Mouse (Mus musculus) gastrocnemius, adult 8-10 months (tissue): ENCODE results near the gene Uhrf1bp1. TPM values are rescaled to one million over a fixed set of nuclear protein-coding genes. Genes with fewer than 3 reads are reported as not detected.

Experiments
- DNase-seq, 2 experiments: peaks; one replicate each; pipeline ENCODE4 v3.0.0; 2022; ENCODE audit warnings: low spot score in 2 of 2
- total RNA-seq, 4 experiments: library from RNA; stranded (reverse); gene quantifications; 2 replicates each; pipeline ENCODE4 v1.2.4; 2022

Uhrf1bp1 gene
- total RNA-seq, 4 experiments from 2014 or later: 21.0 to 30.9 (median 28.8) TPM

DNA sequence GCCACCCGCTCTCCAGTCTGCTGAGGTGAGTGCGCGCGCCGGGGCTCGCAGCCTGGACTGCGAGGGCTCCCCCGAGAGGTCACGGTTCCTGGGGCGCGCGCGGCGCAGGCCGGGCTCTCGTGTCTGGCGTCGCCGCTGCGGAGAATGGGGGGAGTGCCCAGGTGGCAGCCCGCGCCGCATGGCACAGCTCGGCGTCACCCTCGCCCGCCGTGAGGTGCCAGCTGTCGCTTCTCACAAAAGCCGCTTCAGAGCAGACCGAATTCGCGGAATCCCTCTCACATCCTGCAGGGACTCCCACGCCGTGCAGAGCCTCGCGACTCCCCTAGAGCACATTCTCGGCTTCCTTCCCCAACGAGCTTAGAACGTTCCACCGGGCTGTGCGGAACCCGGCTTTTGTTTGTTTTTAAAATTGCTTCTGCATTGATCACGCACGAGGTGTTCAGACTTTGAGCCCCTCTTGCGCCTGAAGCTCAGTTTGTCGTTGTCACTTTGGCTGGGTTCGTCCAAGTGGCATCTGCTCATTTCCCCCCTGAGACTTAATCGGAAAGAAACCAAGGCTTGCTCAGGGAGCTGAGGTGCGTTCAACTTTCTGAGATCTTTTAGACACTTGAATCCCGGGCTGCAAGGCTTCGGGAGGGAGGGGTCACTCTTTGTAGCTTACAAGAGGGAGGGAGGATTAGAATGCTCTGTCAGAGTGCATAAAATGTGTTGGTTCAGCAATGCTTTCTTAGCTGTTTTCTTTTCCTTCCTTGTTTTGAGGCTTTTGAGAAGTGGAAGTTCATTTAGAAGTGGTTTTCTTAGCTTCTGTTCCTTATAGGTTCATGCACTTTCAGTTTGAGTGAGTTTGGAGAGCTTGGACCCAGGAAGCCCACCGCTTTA lies 53.6 kb downstream of the Uhrf1bp1 start, which contains the start of gene Taf11:
Gene Taf11 (minus strand): TSS at position 223 of the 879 bp plus-strand sequence.
- DNase-seq: no peak

DNA sequence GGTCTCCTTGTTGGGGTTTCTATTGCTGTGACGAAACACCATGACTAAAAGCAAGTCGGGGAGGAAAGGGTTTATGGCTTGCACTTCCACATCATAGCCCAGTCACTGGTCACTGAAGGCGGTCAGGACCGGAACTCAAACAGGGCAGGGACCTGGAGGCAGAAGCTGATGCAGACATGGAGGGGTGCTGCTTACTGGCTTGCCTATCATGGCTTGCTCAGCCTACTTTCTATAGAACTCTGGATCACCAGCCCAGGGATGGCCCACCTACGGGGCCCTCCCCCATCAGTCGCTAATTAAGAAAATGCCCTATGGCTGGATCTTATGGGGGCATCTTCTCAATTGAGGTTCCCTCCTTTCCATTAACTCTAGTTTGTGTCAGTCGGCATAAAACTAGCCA lies 55.1 kb downstream of the Uhrf1bp1 start:
- no peak for DNase-seq

DNA sequence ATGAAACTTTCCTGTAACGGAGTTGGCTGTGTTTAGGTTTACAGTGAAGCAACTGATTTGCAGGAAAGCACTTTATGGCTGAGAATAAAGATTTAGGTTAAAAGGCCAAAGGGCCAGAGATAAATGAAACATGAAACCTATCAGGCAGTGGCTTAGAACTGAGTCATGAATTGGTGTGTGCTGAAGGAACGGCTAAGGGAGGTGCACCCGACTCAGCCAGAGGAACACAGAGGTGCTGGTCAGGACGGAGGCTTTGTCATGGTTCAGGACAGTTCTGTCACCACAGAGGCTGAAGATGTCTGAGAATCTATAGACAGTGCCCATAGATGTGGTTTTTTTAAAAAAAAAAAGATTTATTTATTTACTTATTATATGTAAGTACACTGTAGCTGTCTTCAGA lies 58.5 kb downstream of the Uhrf1bp1 start:
- no peak for DNase-seq

DNA sequence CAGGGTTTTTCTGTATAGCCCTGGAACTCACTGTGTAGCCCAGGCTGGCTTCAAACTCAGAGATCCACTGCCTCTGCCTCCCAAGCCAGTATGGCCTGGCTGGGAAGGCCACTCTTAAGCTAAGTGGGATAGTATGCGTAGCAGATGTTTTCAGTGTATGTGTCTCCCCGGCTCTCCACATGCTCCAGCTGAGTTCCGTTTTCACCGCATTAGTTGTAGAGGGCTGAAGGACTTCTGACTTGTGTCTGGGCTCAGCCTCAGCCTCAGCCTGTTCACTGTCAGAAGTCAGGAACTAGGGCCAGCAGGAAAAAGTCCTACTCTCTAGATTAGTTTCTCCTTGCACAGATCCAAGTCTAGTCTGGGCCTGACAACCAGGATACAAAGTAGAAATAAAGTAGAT lies 60.1 kb downstream of the Uhrf1bp1 start:
- DNase-seq: no peak

DNA sequence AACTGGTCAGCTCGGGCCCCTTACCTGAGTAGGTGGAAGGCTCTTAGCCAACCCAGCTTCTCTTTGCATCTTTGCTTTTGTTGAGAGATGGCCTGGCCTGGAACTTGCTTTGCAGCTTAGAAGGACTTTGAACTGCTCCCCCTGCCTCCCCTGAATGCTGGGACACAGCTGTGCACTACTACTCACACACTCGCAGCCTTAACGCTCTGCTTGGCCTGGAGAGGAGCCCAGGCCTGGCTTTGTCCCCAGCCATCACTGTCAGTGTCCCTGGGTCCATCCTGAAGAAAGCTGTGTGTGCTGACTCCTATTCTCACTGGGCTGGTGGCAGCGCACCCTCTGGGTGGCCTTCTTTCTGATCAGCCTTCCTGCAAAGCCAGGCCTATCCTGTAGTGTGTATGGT lies 64.4 kb downstream of the Uhrf1bp1 start:
- DNase-seq: no peak

DNA sequence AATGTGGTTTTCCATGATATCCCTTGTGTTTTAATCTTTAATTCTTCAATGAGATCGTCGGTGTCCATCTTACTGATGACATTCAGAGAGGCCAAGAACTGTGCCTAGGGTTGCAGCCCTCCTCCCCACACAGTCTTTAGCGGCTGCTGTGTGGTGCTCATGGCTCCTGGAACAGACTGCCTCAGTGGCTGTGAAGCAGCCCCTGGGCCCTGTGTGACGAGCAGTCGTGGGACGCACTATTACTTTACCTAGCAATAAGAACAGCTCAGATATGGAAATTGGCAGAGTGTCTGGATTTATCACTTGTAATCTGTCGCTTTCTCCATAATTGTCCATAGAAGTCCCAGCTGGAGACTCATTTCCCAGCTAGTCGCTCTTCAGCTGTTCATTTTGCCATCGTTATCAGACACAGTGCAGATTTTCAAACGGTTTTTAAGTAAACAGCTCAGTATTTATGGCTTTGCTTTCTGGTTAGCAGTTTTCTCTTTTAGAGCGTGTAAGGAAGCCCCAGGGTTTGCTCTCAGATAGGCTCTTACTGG lies 66.0 kb downstream of the Uhrf1bp1 start:
- DNase-seq: no peak

DNA sequence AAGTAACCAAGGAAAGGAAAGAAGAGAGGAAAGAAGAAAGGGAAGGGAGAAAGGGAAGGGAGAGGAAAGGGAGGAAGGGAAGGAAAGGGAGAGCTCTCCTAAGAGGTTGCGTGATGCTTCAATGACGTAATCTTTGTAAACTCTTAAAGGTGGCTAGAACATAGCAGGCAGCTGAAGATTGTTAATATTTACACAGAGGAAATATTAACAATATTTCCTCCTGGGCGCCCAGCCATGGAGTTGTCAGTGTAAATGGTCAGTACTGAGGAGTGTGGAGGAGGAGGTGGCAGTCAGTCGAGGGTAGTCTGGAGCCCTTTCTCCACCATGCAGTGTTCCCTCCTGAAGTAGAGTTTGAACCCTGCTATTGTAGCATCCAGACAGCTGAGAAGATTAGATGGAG lies 68.8 kb downstream of the Uhrf1bp1 start:
- DNase-seq: no peak

DNA sequence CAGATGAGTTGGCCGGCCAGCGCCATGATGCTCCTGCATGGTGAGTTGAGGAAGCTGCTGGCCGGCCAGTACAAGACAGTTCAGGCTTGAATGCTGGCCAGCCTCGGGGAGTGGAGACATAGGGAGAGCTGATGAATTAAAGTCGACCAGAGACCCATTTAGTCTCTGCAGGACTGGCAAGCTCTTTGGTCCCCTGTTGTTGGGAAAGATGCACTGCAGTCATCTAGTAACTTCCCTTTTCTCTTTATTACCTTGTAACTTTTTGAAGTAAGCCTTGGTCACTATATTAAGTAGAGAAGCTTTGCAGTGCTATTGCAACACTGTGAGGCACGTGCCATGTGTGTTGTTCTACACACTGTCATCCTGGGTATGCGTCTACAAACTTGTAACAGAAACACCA lies 69.3 kb downstream of the Uhrf1bp1 start:
- DNase-seq: no peak

DNA sequence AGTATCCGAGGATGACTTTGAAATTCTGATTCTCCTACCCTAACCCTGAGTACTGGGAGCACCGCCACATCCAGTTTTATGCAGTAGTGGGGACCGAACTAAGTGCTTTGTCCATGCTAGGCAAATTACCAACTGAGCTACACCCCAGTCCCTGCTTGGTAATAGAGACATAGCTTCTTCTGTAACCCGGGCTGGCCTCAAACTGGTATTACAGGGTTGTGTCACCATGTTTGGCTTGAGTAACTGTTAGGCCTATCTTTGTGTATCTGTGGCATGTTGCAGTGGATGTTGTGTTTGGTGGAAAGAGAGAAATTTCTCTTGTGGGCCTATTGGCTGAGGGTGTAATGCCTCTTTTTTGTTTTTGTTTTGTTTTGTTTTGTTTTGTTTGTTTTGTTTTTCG lies 74.0 kb downstream of the Uhrf1bp1 start:
- DNase-seq: no peak

DNA sequence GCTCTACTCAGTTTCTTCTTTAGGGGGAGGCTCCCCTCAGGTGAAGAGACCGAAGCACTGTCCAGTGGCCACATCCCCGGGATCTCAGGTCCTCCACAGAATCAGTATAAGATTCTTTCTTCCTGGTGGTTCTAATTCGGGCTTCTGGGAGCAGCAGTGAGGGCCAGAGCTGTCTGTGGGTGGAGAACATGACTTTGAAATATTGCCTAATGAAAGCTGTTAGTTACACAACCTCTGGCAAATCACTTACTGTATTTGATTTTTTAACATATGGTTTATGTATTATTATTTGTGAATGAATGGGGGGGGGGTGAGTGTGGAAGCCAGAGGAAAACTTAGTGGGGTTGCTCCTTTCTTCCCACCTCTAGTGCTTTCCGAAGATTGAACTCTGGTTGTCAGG lies 75.6 kb downstream of the Uhrf1bp1 start:
- no peak for DNase-seq

DNA sequence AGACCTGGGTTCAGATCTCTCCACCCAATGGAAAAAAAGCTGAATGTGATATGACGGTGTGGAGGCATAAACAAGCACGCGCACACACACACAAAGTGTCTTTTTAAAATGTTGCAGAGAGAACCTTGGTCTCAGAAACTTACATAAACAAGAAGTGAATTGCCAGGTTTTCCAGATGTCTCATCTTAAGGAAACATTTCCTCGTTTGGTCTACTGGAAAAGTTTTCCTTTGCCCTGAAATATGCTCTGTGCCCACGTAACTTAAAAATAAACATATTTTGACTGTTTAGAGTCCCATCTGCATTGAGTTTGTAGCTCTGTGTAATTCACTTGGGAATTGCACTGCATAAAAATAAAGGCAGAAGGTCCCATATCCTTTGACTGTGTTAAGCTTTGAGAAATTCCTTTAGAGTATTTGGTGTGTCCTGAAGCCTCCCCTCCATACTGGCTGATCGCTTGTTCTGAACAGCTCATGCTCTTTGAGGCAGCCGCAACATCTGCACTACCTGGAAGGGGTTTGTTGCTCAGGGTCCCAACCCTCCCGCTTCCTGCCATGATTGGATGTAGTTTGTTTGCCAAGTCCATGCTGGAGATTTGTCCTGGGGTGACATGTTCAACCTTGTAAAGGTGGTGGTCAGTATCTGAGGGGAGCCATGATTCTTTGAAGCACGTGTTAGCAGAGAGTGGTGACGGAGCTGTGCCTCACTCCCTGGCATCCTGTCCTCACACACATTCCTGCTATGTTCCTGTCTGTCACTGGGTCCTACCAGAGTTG lies 78.1 kb downstream of the Uhrf1bp1 start:
- DNase-seq: no peak

DNA sequence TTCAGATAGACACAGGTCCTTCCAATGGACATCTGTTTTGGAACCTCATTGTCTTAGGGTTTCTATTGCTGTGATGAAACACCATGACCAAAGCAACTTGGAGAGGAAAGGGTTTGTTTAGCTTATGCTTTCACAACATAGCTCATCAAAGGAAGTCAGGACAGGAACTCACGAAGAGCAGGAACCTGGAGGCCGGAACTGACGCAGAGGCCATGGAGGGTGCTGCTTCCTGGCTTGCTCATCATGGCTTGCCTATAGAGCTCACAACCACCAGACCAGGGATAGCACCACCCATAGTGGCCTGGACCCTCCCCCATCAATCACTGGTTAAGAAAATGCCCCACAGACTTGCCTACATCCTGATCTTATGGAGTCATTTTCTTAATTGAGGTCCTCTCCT lies 78.8 kb downstream of the Uhrf1bp1 start:
- no peak for DNase-seq

DNA sequence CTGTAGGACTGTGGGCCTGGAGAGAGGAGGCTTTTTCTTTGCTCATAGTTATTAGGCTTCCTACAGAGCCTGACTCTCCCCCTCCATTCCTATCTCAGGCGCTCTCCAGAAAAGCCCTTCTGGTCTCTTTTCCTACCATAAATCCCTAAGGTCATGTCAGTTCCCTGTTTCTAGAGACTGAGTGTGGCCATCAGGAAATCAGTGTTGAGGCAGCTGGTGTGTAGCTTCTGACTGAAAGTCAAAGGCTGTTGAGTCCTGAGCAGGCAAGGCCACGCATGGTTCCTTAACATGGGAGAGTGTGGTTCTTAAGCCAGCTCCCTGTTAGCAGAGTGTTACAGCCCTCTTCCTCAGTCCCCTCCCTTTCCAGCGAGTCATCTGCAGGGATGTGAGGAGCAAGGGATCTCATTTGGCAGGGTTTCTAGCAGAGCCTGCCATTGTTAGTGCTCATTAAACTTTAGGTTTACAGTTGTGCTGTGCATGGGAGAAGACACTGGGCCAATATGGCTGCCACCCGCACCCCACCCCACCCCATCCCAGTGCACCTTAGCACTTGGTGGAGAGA lies 80.9 kb downstream of the Uhrf1bp1 start:
- no peak for DNase-seq

DNA sequence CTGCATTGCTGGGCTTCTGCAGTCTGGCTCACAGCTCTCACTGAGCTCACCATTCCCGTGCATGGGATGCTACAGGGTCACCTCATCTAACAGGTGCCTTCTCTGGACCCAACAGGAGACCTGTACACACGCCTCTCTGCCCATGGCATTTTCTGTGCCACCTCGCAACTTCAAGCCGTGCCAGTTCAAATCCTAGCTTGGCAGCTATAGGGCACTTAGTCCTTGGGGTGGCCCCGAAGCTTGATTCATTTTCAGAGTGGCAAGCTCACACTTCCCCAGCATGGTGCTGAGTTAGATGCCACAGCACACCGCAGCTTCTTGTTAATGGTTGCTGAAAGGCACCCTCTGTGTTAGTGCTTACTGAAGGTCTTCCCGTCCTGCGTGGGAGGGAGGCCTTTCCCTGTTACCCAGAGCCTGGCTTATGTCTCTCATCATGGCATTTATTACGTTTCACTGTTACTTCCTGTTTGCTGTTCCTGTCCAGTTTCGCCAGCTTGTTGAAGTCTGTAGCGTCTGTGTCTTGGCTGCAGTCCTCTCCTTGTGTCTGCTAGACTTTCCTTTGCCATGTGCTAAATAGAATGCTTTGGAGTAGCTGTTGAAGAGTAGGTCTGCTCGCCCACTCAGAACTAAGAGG lies 82.0 kb downstream of the Uhrf1bp1 start:
- DNase-seq: no peak

DNA sequence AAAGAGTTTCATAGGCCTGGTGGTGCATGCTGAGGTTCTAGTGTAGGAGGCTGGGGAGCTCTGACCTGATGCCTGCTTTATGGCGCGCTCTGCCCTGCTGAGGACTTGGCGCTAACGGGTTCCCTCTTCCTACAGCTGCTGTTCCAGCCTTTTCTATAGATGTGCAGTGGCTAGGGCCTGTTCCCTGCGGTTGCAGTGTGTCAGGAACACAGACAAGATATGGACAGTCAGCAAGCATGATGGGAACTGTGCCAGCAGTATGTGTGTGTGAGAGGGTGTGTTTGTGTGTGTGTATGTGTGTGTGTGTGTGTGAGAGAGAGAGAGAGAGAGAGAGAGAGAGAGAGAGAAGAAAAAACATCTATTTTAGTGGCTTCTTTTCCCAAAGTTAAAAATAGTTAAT lies 82.8 kb downstream of the Uhrf1bp1 start:
- DNase-seq: no peak

DNA sequence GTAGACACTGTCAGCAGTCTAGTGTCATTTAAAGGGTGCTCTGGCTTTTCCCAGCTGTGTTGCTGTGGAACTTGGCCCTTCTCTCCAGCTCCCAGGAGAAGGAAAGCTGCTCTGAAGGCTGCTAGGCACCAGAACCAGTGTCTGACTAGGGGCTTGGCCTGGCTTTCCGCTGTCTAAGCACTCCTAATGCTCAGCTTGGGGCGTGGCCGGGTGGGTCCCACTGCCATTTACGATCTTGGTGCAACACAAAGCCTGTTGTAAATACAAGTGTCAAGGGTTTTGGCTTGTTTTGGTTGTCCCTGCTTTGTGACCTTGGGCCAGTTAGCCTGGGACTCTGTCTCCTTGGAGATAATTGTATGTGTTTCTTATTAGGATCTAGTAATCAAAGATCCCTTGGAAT lies 84.1 kb downstream of the Uhrf1bp1 start:
- no peak for DNase-seq

DNA sequence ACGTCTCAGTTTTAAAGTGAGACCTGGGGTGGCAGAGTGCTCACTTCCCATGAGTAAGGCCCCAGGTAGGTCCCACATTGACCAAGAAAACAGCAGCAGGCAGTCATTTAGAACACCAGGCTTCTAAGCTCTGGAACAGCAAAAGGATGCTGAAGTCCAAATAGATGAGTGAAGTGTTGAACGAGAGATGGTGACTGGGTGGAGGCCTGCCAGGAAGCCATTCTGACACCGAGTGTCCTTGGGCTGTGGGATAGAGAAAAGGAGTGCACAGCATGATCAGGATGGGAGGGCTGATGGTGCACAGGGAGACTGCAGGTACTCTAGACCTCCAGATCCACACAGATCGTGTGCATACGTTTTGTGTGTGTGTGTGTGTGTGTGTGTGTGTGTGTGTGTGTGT lies 84.9 kb downstream of the Uhrf1bp1 start:
- DNase-seq: no peak

DNA sequence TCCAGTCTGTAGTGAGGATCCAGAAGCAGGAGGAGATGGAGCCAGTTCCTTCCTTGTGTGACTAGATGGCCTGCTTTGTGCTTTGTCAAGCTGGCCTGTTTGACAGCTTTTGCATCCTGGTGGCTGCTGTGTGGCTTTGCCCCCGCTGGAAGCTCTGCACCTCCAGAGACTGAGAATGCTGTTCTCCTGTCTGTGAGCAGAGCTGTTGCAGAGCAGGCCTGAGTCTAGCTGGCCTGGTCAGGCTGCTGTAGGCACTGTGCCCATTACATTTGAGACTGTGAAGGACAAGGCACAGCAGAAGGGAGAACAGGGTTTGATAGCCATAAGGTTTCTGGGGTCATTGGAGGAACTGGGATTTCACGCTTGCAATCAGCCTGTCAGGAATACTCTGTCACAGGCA lies 85.5 kb downstream of the Uhrf1bp1 start:
- no peak for DNase-seq

DNA sequence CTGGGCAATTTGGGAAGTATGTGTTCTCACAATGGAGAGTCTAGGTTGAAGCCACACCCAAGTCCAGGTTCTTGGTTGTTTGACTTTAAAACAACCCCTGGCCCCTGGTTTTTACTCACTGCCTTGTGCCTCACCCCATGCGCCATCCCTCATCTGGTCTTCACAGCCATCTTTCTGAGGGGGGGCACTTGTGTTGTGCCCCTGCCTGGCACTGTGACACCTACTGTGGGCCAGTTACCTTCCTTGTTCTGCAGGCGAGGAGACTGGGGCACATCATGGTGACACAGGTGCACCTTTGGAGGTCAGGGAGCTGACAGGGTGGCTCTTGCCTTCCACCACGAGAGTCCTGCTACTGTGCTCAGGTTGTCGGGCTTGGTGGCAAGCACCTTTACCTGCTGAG lies 85.9 kb downstream of the Uhrf1bp1 start:
- no peak for DNase-seq

DNA sequence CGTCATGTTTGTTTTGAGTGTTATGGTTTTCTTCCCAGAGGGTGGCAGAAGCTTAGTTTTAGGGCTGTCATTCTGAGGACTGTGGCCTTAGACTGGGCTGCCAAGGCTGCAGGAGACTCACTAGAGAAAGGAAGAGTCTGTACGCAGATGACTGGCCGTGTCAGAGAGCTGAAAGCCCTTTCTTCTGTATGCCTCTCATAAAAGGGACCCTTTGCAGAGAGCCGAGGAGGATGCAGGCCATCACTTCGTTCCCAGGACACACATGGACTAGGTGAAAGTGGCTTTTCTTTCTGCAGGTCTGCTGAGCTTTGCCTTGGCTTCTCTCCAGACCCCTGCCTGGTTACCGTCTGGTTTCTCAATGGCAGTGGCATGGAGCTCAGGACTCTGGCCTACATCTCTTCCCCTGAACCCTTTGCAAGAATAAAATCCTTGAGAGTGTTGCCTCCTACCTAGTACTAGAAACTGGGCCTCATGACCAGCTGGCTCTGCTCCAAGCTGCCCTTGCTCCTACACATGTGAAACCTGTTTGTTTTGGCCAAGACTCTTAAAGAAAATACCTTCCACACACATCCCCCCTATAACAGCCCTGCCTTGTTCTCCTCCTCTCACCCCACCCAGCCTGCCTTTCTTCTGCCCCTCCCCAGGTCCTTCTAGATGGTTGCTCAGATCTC lies 89.4 kb downstream of the Uhrf1bp1 start:
- no peak for DNase-seq

DNA sequence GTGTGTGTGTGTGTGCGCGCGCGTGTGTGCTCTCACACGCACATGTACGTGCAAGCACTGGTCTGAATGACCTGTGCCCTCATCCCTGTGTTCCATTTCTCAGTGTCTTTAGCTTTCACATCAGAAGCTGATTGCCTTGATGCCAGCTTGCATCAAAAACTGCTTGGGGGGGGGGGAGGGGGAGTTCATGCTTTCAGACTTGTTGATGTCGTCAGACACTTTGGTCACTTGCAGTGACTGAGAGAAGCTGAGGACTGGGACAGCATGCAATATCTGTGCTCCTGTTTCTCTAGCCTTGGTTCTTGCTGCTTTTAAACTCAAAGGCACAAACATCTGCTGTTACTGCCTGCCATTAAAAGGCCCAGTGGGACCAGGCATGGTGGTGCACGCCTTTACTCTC lies 90.1 kb downstream of the Uhrf1bp1 start:
- no peak for DNase-seq
